Mouse (Mus musculus): ENCODE results near the gene Lysmd1. TPM values are rescaled to one million over a fixed set of nuclear protein-coding genes. Genes with fewer than 3 reads are reported as not detected.
"Not testable (repeated sequence)": the region's sequence is repeated elsewhere in the genome, so short reads cannot be mapped to it uniquely, and the experiment has no call there.

Gene Lysmd1
- total RNA-seq, 1 experiment, result 5.1 TPM

GRCm38 (mm10) chr3:95124246-95124645, 9.6 kb upstream of the Lysmd1 start, which contains the start of gene Tmod4:
Gene Tmod4, plus strand, starts transcription at chr3:95124476.
- DNase-seq (ENCODE audit: low read depth, low spot score), result no peak
- no peak within 1 kb of the TSS for H3K27ac ChIP-seq (ENCODE audit: insufficient read depth, low read depth, low read length, poor library complexity, severe bottlenecking)
- in situ Hi-C loops (cut with MboI; ENCODE audit: low sequenced_read_pairs in 2 of 2, unreplicated experiment in 2 of 2), result no loop called here
- no peak within 1 kb of the TSS for H3K4me3 ChIP-seq (ENCODE audit: insufficient read depth in 1 of 2, low read depth in 1 of 2, low read length in 2 of 2, poor library complexity in 1 of 2, severe bottlenecking in 1 of 2)
- no peaks in the 10 kb centered on the region for H3K9me3 ChIP-seq (ENCODE audit: control insufficient read depth, insufficient read depth, low read depth, low read length)
- peaks cover 21% of the 10 kb centered on the region for H3K36me3 ChIP-seq (ENCODE audit: control insufficient read depth, insufficient read depth, low read length, poor library complexity, severe bottlenecking)
- TF ChIP-seq HCFC1 (IDR thresholded peaks at IDR 0.05; ENCODE audit: borderline replicate concordance, insufficient read depth, low read length), result no peak
- no peak for TF ChIP-seq MAFK (IDR thresholded peaks at IDR 0.05; ENCODE audit: insufficient read depth, low read depth, low read length)
- no peak for TF ChIP-seq CHD2 (IDR thresholded peaks at IDR 0.05; ENCODE audit: low read depth, low read length)
- no peak for TF ChIP-seq ZC3H11A (IDR thresholded peaks at IDR 0.05; ENCODE audit: borderline replicate concordance, low read depth, low read length)
- TF ChIP-seq ZNF384 (IDR thresholded peaks at IDR 0.05; ENCODE audit: low read depth, low read length), result no peak
- H3K4me1 ChIP-seq (ENCODE audit: control insufficient read depth in 2 of 2, insufficient read depth in 2 of 2, low read length in 2 of 2, poor library complexity in 1 of 2), result peaks cover 0 to 5% of the 10 kb centered on the region in 2 experiments; a peak in 1 of 4 replicates
- no peak within 1 kb of the TSS for H3K9ac ChIP-seq (ENCODE audit: insufficient read depth, low read depth, low read length, poor library complexity, severe bottlenecking)

DNA sequence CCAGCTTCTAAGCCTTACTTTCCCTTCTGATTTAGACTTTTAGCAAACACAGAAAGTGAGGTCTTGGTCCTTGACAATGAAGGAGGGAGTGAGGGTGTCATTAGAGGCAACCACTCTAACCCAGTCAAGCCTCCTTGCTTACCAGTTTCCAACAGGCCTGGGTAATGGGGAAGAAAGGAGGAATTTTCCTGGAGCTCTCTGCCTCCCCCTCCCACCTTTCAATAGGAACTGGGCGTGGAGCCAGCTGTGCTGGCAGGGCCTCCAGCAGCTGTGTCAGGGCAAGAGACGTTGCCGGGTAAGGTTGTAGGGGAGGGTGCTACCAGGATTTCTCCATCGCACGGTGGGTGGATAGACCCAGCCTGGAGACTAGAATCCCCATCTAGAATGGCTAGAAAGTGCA, 8.9 kb upstream of the Lysmd1 start:
- in situ Hi-C loops (cut with MboI; ENCODE audit: low sequenced_read_pairs in 2 of 2, unreplicated experiment in 2 of 2), result no loop called here
- no peak for DNase-seq (ENCODE audit: low read depth, low spot score)

GRCm38 (mm10) chr3:95129226-95129651, 4.6 kb upstream of the Lysmd1 start:
- no peak for DNase-seq (ENCODE audit: low read depth, low spot score)
- TF ChIP-seq MAFK (IDR thresholded peaks at IDR 0.05; ENCODE audit: insufficient read depth, low read depth, low read length), result no peak
- TF ChIP-seq CHD2 (IDR thresholded peaks at IDR 0.05; ENCODE audit: low read depth, low read length), result no peak
- peaks cover 3% of the 10 kb centered on the region; the same call in 1 of the 2 replicates for H3K36me3 ChIP-seq (ENCODE audit: control insufficient read depth, insufficient read depth, low read length, poor library complexity, severe bottlenecking)
- no peak overlapping the region for H3K4me3 ChIP-seq (ENCODE audit: insufficient read depth in 1 of 2, low read depth in 1 of 2, low read length in 2 of 2, poor library complexity in 1 of 2, severe bottlenecking in 1 of 2)
- H3K27ac ChIP-seq (ENCODE audit: insufficient read depth, low read depth, low read length, poor library complexity, severe bottlenecking), result no peak overlapping the region
- H3K9me3 ChIP-seq (ENCODE audit: control insufficient read depth, insufficient read depth, low read depth, low read length), result no peaks in the 10 kb centered on the region
- H3K4me1 ChIP-seq (ENCODE audit: control insufficient read depth in 2 of 2, insufficient read depth in 2 of 2, low read length in 2 of 2, poor library complexity in 1 of 2), result peaks cover 0 to 10% of the 10 kb centered on the region in 2 experiments; a peak in 1 of 4 replicates
- H3K9ac ChIP-seq (ENCODE audit: insufficient read depth, low read depth, low read length, poor library complexity, severe bottlenecking), result no peak overlapping the region
- in situ Hi-C loops (cut with MboI; ENCODE audit: low sequenced_read_pairs in 2 of 2, unreplicated experiment in 2 of 2), result no loop called here

More for the DNA sequence above, 8.9 kb upstream of the Lysmd1 start:
- no peak overlapping the region for H3K27ac ChIP-seq (ENCODE audit: insufficient read depth, low read depth, low read length, poor library complexity, severe bottlenecking)
- no peak overlapping the region for H3K9ac ChIP-seq (ENCODE audit: insufficient read depth, low read depth, low read length, poor library complexity, severe bottlenecking)
- H3K4me3 ChIP-seq (ENCODE audit: insufficient read depth in 1 of 2, low read depth in 1 of 2, low read length in 2 of 2, poor library complexity in 1 of 2, severe bottlenecking in 1 of 2), result no peak overlapping the region
- H3K4me1 ChIP-seq (ENCODE audit: control insufficient read depth in 2 of 2, insufficient read depth in 2 of 2, low read length in 2 of 2, poor library complexity in 1 of 2), result peaks cover 0 to 8% of the 10 kb centered on the region in 2 experiments; a peak in 1 of 4 replicates
- TF ChIP-seq ZC3H11A (IDR thresholded peaks at IDR 0.05; ENCODE audit: borderline replicate concordance, low read depth, low read length), result no peak
- no peak for TF ChIP-seq CHD2 (IDR thresholded peaks at IDR 0.05; ENCODE audit: low read depth, low read length)
- no peak for TF ChIP-seq HCFC1 (IDR thresholded peaks at IDR 0.05; ENCODE audit: borderline replicate concordance, insufficient read depth, low read length)
- TF ChIP-seq MAFK (IDR thresholded peaks at IDR 0.05; ENCODE audit: insufficient read depth, low read depth, low read length), result no peak
- no peak for TF ChIP-seq ZNF384 (IDR thresholded peaks at IDR 0.05; ENCODE audit: low read depth, low read length)
- peaks cover 19% of the 10 kb centered on the region for H3K36me3 ChIP-seq (ENCODE audit: control insufficient read depth, insufficient read depth, low read length, poor library complexity, severe bottlenecking)
- H3K9me3 ChIP-seq (ENCODE audit: control insufficient read depth, insufficient read depth, low read depth, low read length), result no peaks in the 10 kb centered on the region

- DNase-seq (ENCODE audit: low read depth, low spot score), result no peak
- no peak overlapping the region for H3K9ac ChIP-seq (ENCODE audit: insufficient read depth, low read depth, low read length, poor library complexity, severe bottlenecking)
- peaks cover 0 to 7% of the 10 kb centered on the region in 2 experiments; a peak in 1 of 4 replicates for H3K4me1 ChIP-seq (ENCODE audit: control insufficient read depth in 2 of 2, insufficient read depth in 2 of 2, low read length in 2 of 2, poor library complexity in 1 of 2)
- peaks cover 3% of the 10 kb centered on the region; the same call in 1 of the 2 replicates for H3K36me3 ChIP-seq (ENCODE audit: control insufficient read depth, insufficient read depth, low read length, poor library complexity, severe bottlenecking)
- TF ChIP-seq CHD2 (IDR thresholded peaks at IDR 0.05; ENCODE audit: low read depth, low read length) (no peak), ZC3H11A (IDR thresholded peaks at IDR 0.05; ENCODE audit: borderline replicate concordance, low read depth, low read length) (no peak), ZNF384 (IDR thresholded peaks at IDR 0.05; ENCODE audit: low read depth, low read length) (no peak), MAFK (IDR thresholded peaks at IDR 0.05; ENCODE audit: insufficient read depth, low read depth, low read length) (no peak), HCFC1 (IDR thresholded peaks at IDR 0.05; ENCODE audit: borderline replicate concordance, insufficient read depth, low read length) (no peak)
- no peaks in the 10 kb centered on the region for H3K9me3 ChIP-seq (ENCODE audit: control insufficient read depth, insufficient read depth, low read depth, low read length)
- in situ Hi-C loops (cut with MboI; ENCODE audit: low sequenced_read_pairs in 2 of 2, unreplicated experiment in 2 of 2), result no loop called here
- H3K4me3 ChIP-seq (ENCODE audit: insufficient read depth in 1 of 2, low read depth in 1 of 2, low read length in 2 of 2, poor library complexity in 1 of 2, severe bottlenecking in 1 of 2), result no peak overlapping the region
- H3K27ac ChIP-seq (ENCODE audit: insufficient read depth, low read depth, low read length, poor library complexity, severe bottlenecking), result no peak overlapping the region
These were observed 3.8 kb upstream of the Lysmd1 start for GRCm38 (mm10) chr3:95130081-95130480.

- DNase-seq (ENCODE audit: low read depth, low spot score); H3K27ac ChIP-seq (ENCODE audit: insufficient read depth, low read depth, low read length, poor library complexity, severe bottlenecking); H3K36me3 ChIP-seq (ENCODE audit: control insufficient read depth, insufficient read depth, low read length, poor library complexity, severe bottlenecking); H3K9me3 ChIP-seq (ENCODE audit: control insufficient read depth, insufficient read depth, low read depth, low read length); H3K4me3 ChIP-seq (ENCODE audit: insufficient read depth in 1 of 2, low read depth in 1 of 2, low read length in 2 of 2, poor library complexity in 1 of 2, severe bottlenecking in 1 of 2); H3K9ac ChIP-seq (ENCODE audit: insufficient read depth, low read depth, low read length, poor library complexity, severe bottlenecking); H3K4me1 ChIP-seq (ENCODE audit: control insufficient read depth in 2 of 2, insufficient read depth in 2 of 2, low read length in 2 of 2, poor library complexity in 1 of 2); in situ Hi-C loops (cut with MboI; ENCODE audit: low sequenced_read_pairs in 2 of 2, unreplicated experiment in 2 of 2): not testable (repeated sequence)
These were observed 1.5 kb upstream of the Lysmd1 start for GRCm38 (mm10) chr3:95132389-95132788.
